Mouse (Mus musculus): ENCODE results near the gene Wls. TPM values are rescaled to one million over a fixed set of nuclear protein-coding genes. Genes with fewer than 3 reads are reported as not detected.

Wls gene
- polyA plus RNA-seq, 1 experiment = 3.1 TPM

DNA sequence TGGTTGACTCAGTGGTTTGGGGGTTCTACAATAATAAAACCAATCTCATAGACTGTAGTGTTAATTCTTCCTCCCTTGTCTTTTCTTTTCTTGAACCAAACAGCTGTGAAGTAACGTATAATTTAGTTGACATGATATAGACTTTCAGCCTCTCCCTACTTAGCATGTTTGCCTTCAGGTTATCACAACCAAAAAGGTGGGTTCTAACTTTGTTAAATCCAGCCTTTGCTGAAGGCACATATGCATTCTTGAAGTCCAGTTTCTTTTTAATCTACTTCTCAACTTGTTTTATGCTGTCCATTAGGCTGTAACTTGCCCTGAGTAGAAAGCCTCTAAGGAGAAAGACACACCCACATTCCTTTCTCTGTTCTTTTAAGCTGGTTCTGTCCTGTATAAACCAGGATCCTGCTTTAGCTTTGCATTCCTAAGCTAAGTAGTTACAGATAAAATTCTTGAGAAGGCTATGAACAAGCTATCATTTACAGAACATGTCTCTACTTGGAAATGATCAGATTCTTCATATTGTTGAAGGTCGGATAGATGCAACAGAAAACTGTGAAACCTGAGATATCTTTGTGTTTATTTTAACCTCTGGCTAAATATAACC lies 8.0 kb downstream of the Wls start:
- no peaks in the 10 kb centered on the region for H3K27me3 ChIP-seq (ENCODE audit: control insufficient read depth, insufficient read depth, low read length)
- H3K36me3 ChIP-seq (ENCODE audit: control insufficient read depth, insufficient read depth, low read length) = no peaks in the 10 kb centered on the region
- TF ChIP-seq POLR2A (IDR thresholded peaks at IDR 0.05; ENCODE audit: low read depth, low read length) (no peak), CTCF (IDR thresholded peaks at IDR 0.05; ENCODE audit: extremely low read depth, insufficient read length, insufficient replicate concordance, low read depth, low read length) (no peak)
- H3K4me1 ChIP-seq (ENCODE audit: control insufficient read depth, insufficient read depth, insufficient read length, low read length) = no peaks in the 10 kb centered on the region
- 67% methylated on average over 2 of the region's 2 CpGs for WGBS
- H3K4me3 ChIP-seq (ENCODE audit: low read depth, low read length) = no peak overlapping the region
- H3K27ac ChIP-seq (ENCODE audit: insufficient read depth, low read depth, low read length) = no peak overlapping the region

- Histone ChIP-seq H3K4me3 (ENCODE audit: low read depth, low read length) (no peak overlapping the region), H3K36me3 (ENCODE audit: control insufficient read depth, insufficient read depth, low read length) (no peaks in the 10 kb centered on the region), H3K27ac (ENCODE audit: insufficient read depth, low read depth, low read length) (no peak overlapping the region), H3K4me1 (ENCODE audit: control insufficient read depth, insufficient read depth, insufficient read length, low read length) (no peaks in the 10 kb centered on the region), H3K27me3 (ENCODE audit: control insufficient read depth, insufficient read depth, low read length) (no peaks in the 10 kb centered on the region)
- TF ChIP-seq CTCF (IDR thresholded peaks at IDR 0.05; ENCODE audit: extremely low read depth, insufficient read length, insufficient replicate concordance, low read depth, low read length) = no peak
These were observed 8.7 kb downstream of the Wls start for GRCm38 (mm10) chr3:159848156-159848555.

DNA sequence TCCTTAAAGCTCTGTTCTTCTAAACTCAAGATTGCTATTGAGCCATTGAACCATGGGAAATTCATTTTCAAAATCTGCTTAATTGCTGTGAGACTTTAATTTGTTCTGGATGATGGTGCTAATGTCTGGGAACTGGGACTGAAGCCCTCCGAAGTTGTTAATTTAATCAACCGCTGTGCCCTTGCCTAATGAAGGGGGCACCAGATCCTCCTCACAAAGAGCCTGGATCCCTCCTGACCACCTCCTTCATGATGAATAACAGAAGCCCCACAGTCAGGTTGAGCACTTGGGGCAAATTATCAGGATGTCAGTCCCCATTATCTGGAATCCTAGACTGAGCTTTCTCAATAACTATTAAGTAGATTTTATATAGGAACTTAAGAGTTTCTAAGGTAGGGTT lies 12.0 kb downstream of the Wls start:
- Histone ChIP-seq H3K27me3 (ENCODE audit: control insufficient read depth, insufficient read depth, low read length) (no peaks in the 10 kb centered on the region), H3K4me1 (ENCODE audit: control insufficient read depth, insufficient read depth, insufficient read length, low read length) (no peaks in the 10 kb centered on the region), H3K4me3 (ENCODE audit: low read depth, low read length) (no peak overlapping the region), H3K36me3 (ENCODE audit: control insufficient read depth, insufficient read depth, low read length) (no peaks in the 10 kb centered on the region), H3K27ac (ENCODE audit: insufficient read depth, low read depth, low read length) (no peak overlapping the region)
- WGBS = 94% methylated on average over 2 of the region's 2 CpGs
- no peak for TF ChIP-seq POLR2A (IDR thresholded peaks at IDR 0.05; ENCODE audit: low read depth, low read length)
- TF ChIP-seq CTCF (IDR thresholded peaks at IDR 0.05; ENCODE audit: extremely low read depth, insufficient read length, insufficient replicate concordance, low read depth, low read length) = no peak

DNA sequence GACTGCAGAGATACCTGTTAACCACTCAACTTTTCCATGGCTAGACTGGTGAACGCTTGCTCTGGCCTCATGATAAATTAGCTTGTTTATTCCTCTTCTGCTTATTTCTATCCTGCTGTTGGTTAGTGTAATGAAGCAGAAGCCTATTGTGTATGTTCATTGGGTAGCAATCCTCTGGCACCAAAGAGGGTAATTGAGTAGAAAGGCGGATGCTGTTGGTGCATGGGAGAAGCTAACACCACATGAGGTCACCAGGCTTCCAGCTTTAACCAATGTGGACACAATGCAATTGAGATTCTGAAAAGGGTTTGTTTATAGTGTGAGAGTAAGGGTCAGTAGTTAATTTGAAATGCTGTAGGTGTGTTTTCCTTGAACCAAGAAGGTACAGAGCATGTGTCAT lies 12.5 kb downstream of the Wls start:
- H3K4me1 ChIP-seq (ENCODE audit: control insufficient read depth, insufficient read depth, insufficient read length, low read length) = no peaks in the 10 kb centered on the region
- no peak for TF ChIP-seq CTCF (IDR thresholded peaks at IDR 0.05; ENCODE audit: extremely low read depth, insufficient read length, insufficient replicate concordance, low read depth, low read length)
- no peaks in the 10 kb centered on the region for H3K36me3 ChIP-seq (ENCODE audit: control insufficient read depth, insufficient read depth, low read length)
- no peaks in the 10 kb centered on the region for H3K27me3 ChIP-seq (ENCODE audit: control insufficient read depth, insufficient read depth, low read length)
- H3K27ac ChIP-seq (ENCODE audit: insufficient read depth, low read depth, low read length) = no peak overlapping the region
- 89% methylated on average over 2 of the region's 2 CpGs for WGBS
- no peak overlapping the region for H3K4me3 ChIP-seq (ENCODE audit: low read depth, low read length)

GRCm38 (mm10) chr3:159857112-159857511 lies 17.6 kb downstream of the Wls start:
- TF ChIP-seq POLR2A (IDR thresholded peaks at IDR 0.05; ENCODE audit: low read depth, low read length) = no peak
- no peak for TF ChIP-seq CTCF (IDR thresholded peaks at IDR 0.05; ENCODE audit: extremely low read depth, insufficient read length, insufficient replicate concordance, low read depth, low read length)
- 96% methylated on average over 1 of the region's 1 CpGs for WGBS
- H3K27ac ChIP-seq (ENCODE audit: insufficient read depth, low read depth, low read length) = no peak overlapping the region

DNA sequence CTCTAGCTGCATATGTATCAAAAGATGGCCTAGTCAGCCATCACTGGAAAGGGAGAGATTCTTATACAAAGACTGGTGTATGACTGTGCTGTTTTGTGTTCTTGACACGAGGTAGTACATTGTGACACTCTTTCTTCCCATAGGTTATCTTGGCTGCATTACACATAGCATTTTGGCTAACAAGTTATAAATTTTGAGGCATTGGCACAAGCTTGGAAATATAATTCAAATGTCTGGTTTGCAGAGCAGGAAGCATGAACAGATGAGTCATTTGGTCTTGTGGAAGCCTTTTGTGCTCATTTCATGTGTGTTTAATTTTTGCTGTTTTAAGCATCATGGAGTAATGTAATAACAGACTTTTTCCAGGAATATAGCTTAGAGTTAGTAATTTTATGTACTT lies 26.2 kb downstream of the Wls start:
- H3K27me3 ChIP-seq (ENCODE audit: control insufficient read depth, insufficient read depth, low read length) = no peaks in the 10 kb centered on the region
- 73% methylated on average over 1 of the region's 1 CpGs for WGBS
- no peak for TF ChIP-seq POLR2A (IDR thresholded peaks at IDR 0.05; ENCODE audit: low read depth, low read length)
- TF ChIP-seq CTCF (IDR thresholded peaks at IDR 0.05; ENCODE audit: extremely low read depth, insufficient read length, insufficient replicate concordance, low read depth, low read length) = no peak
- no peaks in the 10 kb centered on the region for H3K36me3 ChIP-seq (ENCODE audit: control insufficient read depth, insufficient read depth, low read length)
- no peaks in the 10 kb centered on the region for H3K4me1 ChIP-seq (ENCODE audit: control insufficient read depth, insufficient read depth, insufficient read length, low read length)
- H3K4me3 ChIP-seq (ENCODE audit: low read depth, low read length) = no peak overlapping the region
- H3K27ac ChIP-seq (ENCODE audit: insufficient read depth, low read depth, low read length) = no peak overlapping the region

More at GRCm38 (mm10) chr3:159857112-159857511, 17.6 kb downstream of the Wls start:
- no peak overlapping the region for H3K4me3 ChIP-seq (ENCODE audit: low read depth, low read length)
- H3K4me1 ChIP-seq (ENCODE audit: control insufficient read depth, insufficient read depth, insufficient read length, low read length) = no peaks in the 10 kb centered on the region
- no peaks in the 10 kb centered on the region for H3K27me3 ChIP-seq (ENCODE audit: control insufficient read depth, insufficient read depth, low read length)
- no peaks in the 10 kb centered on the region for H3K36me3 ChIP-seq (ENCODE audit: control insufficient read depth, insufficient read depth, low read length)

GRCm38 (mm10) chr3:159878983-159879382 lies 39.5 kb downstream of the Wls start:
- Histone ChIP-seq H3K27me3 (ENCODE audit: control insufficient read depth, insufficient read depth, low read length) (no peaks in the 10 kb centered on the region), H3K4me1 (ENCODE audit: control insufficient read depth, insufficient read depth, insufficient read length, low read length) (no peaks in the 10 kb centered on the region), H3K27ac (ENCODE audit: insufficient read depth, low read depth, low read length) (no peak overlapping the region), H3K4me3 (ENCODE audit: low read depth, low read length) (no peak overlapping the region), H3K36me3 (ENCODE audit: control insufficient read depth, insufficient read depth, low read length) (peaks cover 3% of the 10 kb centered on the region; the same call in 1 of the 2 replicates)
- TF ChIP-seq CTCF (IDR thresholded peaks at IDR 0.05; ENCODE audit: extremely low read depth, insufficient read length, insufficient replicate concordance, low read depth, low read length) (no peak), POLR2A (IDR thresholded peaks at IDR 0.05; ENCODE audit: low read depth, low read length) (no peak)
